In the genomic region with DNA sequence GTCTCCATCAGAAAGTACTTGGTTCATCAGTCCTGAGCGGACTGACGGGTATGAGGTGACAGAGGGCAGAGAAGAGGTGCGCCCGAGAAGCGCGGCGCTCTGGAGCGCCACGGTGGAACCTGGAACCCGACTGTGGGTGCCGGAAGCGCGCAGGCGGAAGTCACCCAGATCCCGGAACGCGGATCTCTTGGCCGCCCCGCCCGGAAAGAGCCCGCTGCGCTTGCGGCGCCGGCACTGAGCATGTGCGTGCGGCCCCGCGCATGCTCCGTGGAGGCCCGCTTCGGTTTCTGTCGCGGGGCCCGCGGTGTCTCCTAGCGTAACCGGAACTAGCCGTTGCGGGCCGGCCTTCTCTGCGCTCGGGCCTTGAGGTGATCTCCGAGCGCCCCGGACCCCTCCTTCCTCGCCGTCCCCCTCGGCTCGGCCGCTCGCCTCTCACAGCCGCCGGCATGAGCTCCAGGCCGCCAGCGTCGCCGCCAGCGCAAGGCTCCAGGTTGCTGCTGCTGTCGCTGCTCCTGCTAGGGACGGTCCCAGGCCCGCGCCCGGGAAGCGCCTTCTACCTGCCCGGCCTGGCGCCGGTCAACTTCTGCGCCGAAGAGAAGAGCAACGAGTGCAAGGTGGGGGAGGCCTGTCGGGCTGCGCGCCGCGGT, we compare ENCODE assay signal across 8 mouse cellular contexts. TPM values are rescaled to one million over a fixed set of nuclear protein-coding genes. Genes with fewer than 3 reads are reported as not detected.
DNase-seq lines count a peak whose midpoint lies in the region; ATAC-seq and TF ChIP-seq lines count a peak whose summit lies in the region.

Tm9sf2 (plus strand) TSS at position 217 of the 647 bp plus-strand sequence.

- peaks cover 44% of the 10 kb centered on the region for H3K4me1 ChIP-seq in hindbrain, embryonic 13.5 days (replicated peaks)

- ATAC-seq in Patski = peak; percentile 76
- peak; percentile 94 for ATAC-seq in hindbrain, embryonic 13.5 days (ENCODE audit: low FRiP score)

- H3K4me3 ChIP-seq in hindbrain, embryonic 13.5 days = peak within 1 kb of the TSS; percentile 92

- CTCF ChIA-PET in Patski (lab: Charles Lee) = interaction anchor here (1.0 to 2.1 kb wide), 5 partner anchors 10 to 46 kb away, joined by 3 to 8 read pairs (median 5); no protein-coding TSS in a partner anchor

- H3K27ac ChIP-seq in hindbrain, embryonic 13.5 days = peak within 1 kb of the TSS; percentile 95

- H3K4me2 ChIP-seq in hindbrain, embryonic 13.5 days = peak within 1 kb of the TSS; percentile 82

- H3K9ac ChIP-seq in hindbrain, embryonic 13.5 days = peak within 1 kb of the TSS; percentile 93

- no peaks in the 10 kb centered on the region for H3K9me3 ChIP-seq in hindbrain, embryonic 13.5 days

- TF ChIP-seq CTCF in Patski (IDR thresholded peaks at IDR 0.05) = no peak

- POLR2A ChIA-PET in Patski (lab: Charles Lee) = interaction anchor here (1.0 kb wide), 1 partner anchor 39 kb away, joined by 3 read pairs; no protein-coding TSS in a partner anchor

- in situ Hi-C loops in Patski (cut with MboI; ENCODE audit: low pct_unique_long_range_greater_than_20kb) = loop anchor here (25.0 kb wide), 1 partner anchor 1620 kb away; the partner anchor contains the start of gene Rap2a

- peak; percentile 47 for DNase-seq in Patski (ENCODE audit: low read depth, low spot score)
- DNase-seq in cerebellum, postnatal 14 days = peak; percentile 95 to 97
- DNase-seq in frontal cortex, postnatal 14 days (ENCODE audit: low spot score in 2 of 2) = peak; percentile 86 to 90
- peak; percentile 92 to 94 for DNase-seq in layer of hippocampus, postnatal 36 days
- peak; percentile 95 for DNase-seq in lung, postnatal 36 days
- DNase-seq in retina, postnatal 1 day = peak; percentile 95
- DNase-seq in urinary bladder, adult 18-20 months (ENCODE audit: low spot score in 2 of 2) = peak; percentile 78 to 92

- WGBS in hindbrain, embryonic 13.5 days = under 1% methylated on average over 76 of the region's 76 CpGs

- H3K36me3 ChIP-seq in hindbrain, embryonic 13.5 days = peaks cover 8% of the 10 kb centered on the region

- H3K27me3 ChIP-seq in Patski = no peaks in the 10 kb centered on the region
- no peaks in the 10 kb centered on the region for H3K27me3 ChIP-seq in hindbrain, embryonic 13.5 days

RNA-seq across cellular contexts. Expression of gene Tm9sf2, which starts in this region (rescaled TPM):
- 181 TPM for polyA plus RNA-seq in Patski (2021)
- 112 and 118 TPM in 2 replicates for polyA plus RNA-seq in hindbrain, embryonic 13.5 days (2015; fragmentation: Nextera tagmentation; extraction: Ambion mirVana)
- total RNA-seq in layer of hippocampus, postnatal 36 days (2021) = 100 to 1,000 TPM; 103 to 111 TPM

Comparison
In these comparisons a context has a peak if more than half of its experiments do, and no peak if none do; other contexts are left out.
1. Peak in every context shown above with its lines: DNase-seq, ATAC-seq, H3K4me3 ChIP-seq and H3K27ac ChIP-seq.